21 mouse cellular contexts compared by ENCODE assay signal in genomic region chr2:79145897-79146296, GRCm38 (mm10).
"Had no signal": no experiment of that assay in that cellular context is flagged by ENCODE, and none has a peak within 500 bp of the region (broad histone marks: within the 10 kb centered on the region; RNA-seq: fewer than 3 reads in every experiment).

No protein-coding gene starts in this region.

- H3K36me3 ChIP-seq: liver, embryonic 15.5 days; midbrain, embryonic 10.5 days; midbrain, embryonic 13.5 days; neural tube, embryonic 12.5 days; neural tube, embryonic 15.5 days had no signal

- H3K27me3 ChIP-seq: liver, embryonic 15.5 days; megakaryocyte, embryonic 14.5 days; midbrain, embryonic 13.5 days; neural tube, embryonic 12.5 days; neural tube, embryonic 15.5 days had no signal

- H3K4me1 ChIP-seq: liver, embryonic 15.5 days; midbrain, embryonic 10.5 days; midbrain, embryonic 13.5 days; neural tube, embryonic 12.5 days; neural tube, embryonic 15.5 days had no signal

- DNase-seq: kidney, adult 18-20 months; kidney, adult 9 months; kidney, postnatal 14 days; kidney, postnatal 4 days; lung, adult 2 months; lung, postnatal 4 days; right cerebral cortex, adult 18-20 months; right cerebral cortex, postnatal 14 days; right cerebral cortex, postnatal 4 days; thymus, adult 2 months; thymus, postnatal 14 days had no signal

- ATAC-seq: intestine, embryonic 16.5 days; midbrain, embryonic 13.5 days; midbrain, embryonic 16.5 days had no signal

- H3K9me3 ChIP-seq: liver, embryonic 15.5 days; megakaryocyte, embryonic 14.5 days; midbrain, embryonic 10.5 days; midbrain, embryonic 13.5 days; neural tube, embryonic 12.5 days; neural tube, embryonic 15.5 days had no signal

- H3K4me2 ChIP-seq: liver, embryonic 15.5 days; midbrain, embryonic 13.5 days; neural tube, embryonic 12.5 days; neural tube, embryonic 15.5 days had no signal

- H3K27ac ChIP-seq: left cerebral cortex, adult 2 months; liver, embryonic 15.5 days; midbrain, embryonic 10.5 days; midbrain, embryonic 13.5 days; neural tube, embryonic 12.5 days; neural tube, embryonic 15.5 days; stomach, postnatal 0 days had no signal

- H3K4me3 ChIP-seq: left cerebral cortex, adult 2 months; liver, embryonic 15.5 days; megakaryocyte, embryonic 14.5 days; midbrain, embryonic 10.5 days; midbrain, embryonic 13.5 days; neural tube, embryonic 12.5 days; neural tube, embryonic 15.5 days had no signal

- H3K9ac ChIP-seq: liver, embryonic 15.5 days; midbrain, embryonic 13.5 days; neural tube, embryonic 12.5 days; neural tube, embryonic 15.5 days had no signal
